Mouse (Mus musculus) intestine, embryonic 14.5 days (tissue): ENCODE data around the gene Pacrg. TPM values are rescaled to one million over a fixed set of nuclear protein-coding genes. Genes with fewer than 3 reads are reported as not detected.

Source experiments
- ATAC-seq: fragments of 200-750 bp; cut with Nextera tagmentation; replicated peaks from 2 replicates; pipeline ENCODE4 v1.8.0; 2017; ENCODE audit warnings: low read depth, moderate number of reproducible peaks, moderate TSS enrichment, moderate library complexity; ENCODE audit not compliant: low FRiP score, low TSS enrichment
- DNase-seq: peaks from one replicate; pipeline ENCODE4 v3.0.0-alpha.2; 2018; ENCODE audit warnings: low spot score
- H3K27ac ChIP-seq: fragments of 300-500 bp; sonication (generic); 2 replicates; pipeline ENCODE4 v1.5.1; 2014; ENCODE audit warnings: low read depth, mild to moderate bottlenecking, control low read depth
- H3K27me3 ChIP-seq: fragments of 300-500 bp; sonication (generic); replicated peaks from 2 replicates; pipeline ENCODE4 v1.6.1; 2014; ENCODE audit warnings: low read length, control low read depth; ENCODE audit not compliant: control insufficient read depth, insufficient read depth
- H3K36me3 ChIP-seq: fragments of 300-500 bp; sonication (generic); 2 replicates; pipeline ENCODE4 v1.6.1; 2014; ENCODE audit warnings: low read length, control low read depth; ENCODE audit not compliant: control insufficient read depth, insufficient read depth
- H3K4me1 ChIP-seq: fragments of 300-500 bp; sonication (generic); replicated peaks from 2 replicates; pipeline ENCODE4 v1.6.1; 2014; ENCODE audit warnings: low read length, control low read depth, mixed read lengths; ENCODE audit not compliant: control insufficient read depth, insufficient read depth
- H3K4me2 ChIP-seq: fragments of 300-500 bp; sonication (generic); 2 replicates; pipeline ENCODE4 v1.6.1; 2014; ENCODE audit warnings: low read length
- H3K4me3 ChIP-seq: fragments of 300-500 bp; sonication (generic); 2 replicates; pipeline ENCODE4 v1.5.1; 2014; ENCODE audit warnings: low read depth, low read length, control low read depth, mixed read lengths
- H3K9ac ChIP-seq: fragments of 300-500 bp; sonication (generic); 2 replicates; pipeline ENCODE4 v1.6.1; 2014; ENCODE audit warnings: mild to moderate bottlenecking, low read length
- H3K9me3 ChIP-seq: fragments of 300-500 bp; sonication (generic); 2 replicates; pipeline ENCODE4 v1.6.1; 2016; ENCODE audit warnings: low read length, control low read depth; ENCODE audit not compliant: control insufficient read depth
- WGBS: fragments of 180-500 bp; shearing (Covaris S2); extraction: QIAGEN DNeasy Blood & Tissue Kit; methylation state at CpG from one replicate; pipeline ENCODE4 v1.1.7; 2014; 5-methylcytosine and 5-hydroxymethylcytosine counted together
- polyA plus RNA-seq: library from polyadenylated mRNA; unstranded; fragments of >200 nt; fragmentation: Nextera tagmentation; extraction: Ambion mirVana; gene quantifications from 2 replicates; pipeline ENCODE4 v1.2.1, GENCODE M21; 2014

The Pacrg gene
- polyA plus RNA-seq, 1 experiment from 2014 or later, result 1.1 TPM

- ATAC-seq, result no peak
- 42% methylated on average over 4 of the region's 4 CpGs for WGBS
- H3K9ac ChIP-seq, result no peak overlapping the region
- no peak overlapping the region for H3K4me3 ChIP-seq
- no peaks in the 10 kb centered on the region for H3K36me3 ChIP-seq
- no peaks in the 10 kb centered on the region for H3K27me3 ChIP-seq
- no peak for DNase-seq
- no peak overlapping the region for H3K4me2 ChIP-seq
- H3K4me1 ChIP-seq, result peaks cover 15% of the 10 kb centered on the region
- no peak overlapping the region for H3K27ac ChIP-seq
- no peaks in the 10 kb centered on the region for H3K9me3 ChIP-seq
Observed at GRCm38 (mm10) chr17:10497781-10498420, 342.2 kb downstream of the Pacrg start.

GRCm38 (mm10) chr17:10496066-10496465 is 344.0 kb downstream of the Pacrg start:
- no peak overlapping the region for H3K9ac ChIP-seq
- DNase-seq, result no peak
- no peaks in the 10 kb centered on the region for H3K36me3 ChIP-seq
- ATAC-seq, result no peak
- H3K4me2 ChIP-seq, result no peak overlapping the region
- peaks cover 15% of the 10 kb centered on the region for H3K4me1 ChIP-seq
- H3K9me3 ChIP-seq, result no peaks in the 10 kb centered on the region
- H3K27me3 ChIP-seq, result no peaks in the 10 kb centered on the region
- 67% methylated on average over 8 of the region's 8 CpGs for WGBS
- no peak overlapping the region for H3K27ac ChIP-seq
- no peak overlapping the region for H3K4me3 ChIP-seq

- Histone ChIP-seq H3K4me2 (no peak overlapping the region), H3K36me3 (no peaks in the 10 kb centered on the region), H3K27ac (no peak overlapping the region), H3K9me3 (no peaks in the 10 kb centered on the region), H3K4me1 (peaks cover 15% of the 10 kb centered on the region), H3K9ac (no peak overlapping the region), H3K4me3 (no peak overlapping the region), H3K27me3 (no peaks in the 10 kb centered on the region)
- ATAC-seq (no peak), DNase-seq (no peak)
- WGBS, result 49% methylated on average over 8 of the region's 8 CpGs
Observed at GRCm38 (mm10) chr17:10495588-10495987, 344.5 kb downstream of the Pacrg start.

GRCm38 (mm10) chr17:10493124-10493523 is 347.0 kb downstream of the Pacrg start:
- Histone ChIP-seq H3K27me3 (no peaks in the 10 kb centered on the region), H3K4me2 (no peak overlapping the region), H3K36me3 (no peaks in the 10 kb centered on the region), H3K4me3 (no peak overlapping the region), H3K9me3 (no peaks in the 10 kb centered on the region), H3K27ac (no peak overlapping the region), H3K4me1 (peaks cover 14% of the 10 kb centered on the region), H3K9ac (no peak overlapping the region)
- ATAC-seq (no peak), DNase-seq (no peak)
- 49% methylated on average over 3 of the region's 3 CpGs for WGBS

GRCm38 (mm10) chr17:10490374-10491169 is 349.5 kb downstream of the Pacrg start:
- Histone ChIP-seq H3K27ac (no peak overlapping the region), H3K36me3 (no peaks in the 10 kb centered on the region), H3K27me3 (no peaks in the 10 kb centered on the region), H3K4me3 (no peak overlapping the region), H3K4me2 (no peak overlapping the region), H3K9me3 (no peaks in the 10 kb centered on the region), H3K9ac (no peak overlapping the region), H3K4me1 (peaks cover 3% of the 10 kb centered on the region)
- ATAC-seq (no peak), DNase-seq (no peak)
- WGBS, result 50% methylated on average over 8 of the region's 8 CpGs

- Histone ChIP-seq H3K36me3 (no peaks in the 10 kb centered on the region), H3K4me2 (no peak overlapping the region), H3K27me3 (no peaks in the 10 kb centered on the region), H3K4me1 (no peaks in the 10 kb centered on the region; the same call in 1 of the 2 replicates), H3K4me3 (no peak overlapping the region), H3K27ac (no peak overlapping the region), H3K9me3 (no peaks in the 10 kb centered on the region), H3K9ac (no peak overlapping the region)
- WGBS, result 94% methylated on average over 2 of the region's 2 CpGs
- DNase-seq (no peak), ATAC-seq (no peak)
Observed at GRCm38 (mm10) chr17:10488873-10489272, 351.2 kb downstream of the Pacrg start.

GRCm38 (mm10) chr17:10483945-10484546 is 356.1 kb downstream of the Pacrg start:
- no peaks in the 10 kb centered on the region for H3K36me3 ChIP-seq
- H3K9me3 ChIP-seq, result no peaks in the 10 kb centered on the region
- H3K27ac ChIP-seq, result no peak overlapping the region
- ATAC-seq (no peak), DNase-seq (no peak)
- WGBS, result 66% methylated on average over 6 of the region's 6 CpGs
- H3K27me3 ChIP-seq, result no peaks in the 10 kb centered on the region
- H3K4me3 ChIP-seq, result no peak overlapping the region
- H3K4me2 ChIP-seq, result no peak overlapping the region
- H3K9ac ChIP-seq, result no peak overlapping the region
- H3K4me1 ChIP-seq, result no peaks in the 10 kb centered on the region

- Histone ChIP-seq H3K27me3 (no peaks in the 10 kb centered on the region), H3K9ac (no peak overlapping the region), H3K4me2 (no peak overlapping the region), H3K4me3 (no peak overlapping the region), H3K4me1 (no peaks in the 10 kb centered on the region), H3K36me3 (no peaks in the 10 kb centered on the region), H3K27ac (no peak overlapping the region), H3K9me3 (no peaks in the 10 kb centered on the region)
- WGBS, result 80% methylated on average over 1 of the region's 1 CpGs
- DNase-seq (no peak), ATAC-seq (no peak)
Observed at GRCm38 (mm10) chr17:10481081-10481480, 359.0 kb downstream of the Pacrg start.
